Mouse (Mus musculus): ENCODE measurements at regions not wholly inside any gene's neighbourhood (a gene's known extent, or its start where the extent isn't known, plus 50 kb on each side); places are given as distances from the start of the nearest gene placed in this dataset.

GRCm38 (mm10) chr14:60559826-60560529, 73.8 kb upstream of the Spata13 start:
- TF ChIP-seq MYOD1 (IDR thresholded peaks at IDR 0.05; ENCODE audit: control insufficient read depth in 1 of 3, insufficient read length in 2 of 3, low read depth in 2 of 3): no peak
- TF ChIP-seq USF1 (IDR thresholded peaks at IDR 0.05; ENCODE audit: low read depth): no peak

All from myocyte (in vitro differentiated cells).